In genomic region chr6:91145056-91145455, GRCm38 (mm10) we compare ENCODE assay signal across 15 mouse cellular contexts. TPM values are rescaled to one million over a fixed set of nuclear protein-coding genes. Genes with fewer than 3 reads are reported as not detected.
A peak's percentile ranks its signal among the peaks of the same experiment; 100 is the strongest.
DNase-seq lines count a peak whose midpoint lies in the region; ATAC-seq and TF ChIP-seq lines count a peak whose summit lies in the region.
"Had no signal": no experiment of that assay in that cellular context is flagged by ENCODE, and none has a peak within 500 bp of the region (broad histone marks: within the 10 kb centered on the region; RNA-seq: fewer than 3 reads in every experiment).

No protein-coding gene starts in this region.

- H3K4me3 ChIP-seq in forebrain, embryonic 15.5 days, result no peak overlapping the region
- H3K4me3 ChIP-seq in forebrain, postnatal 0 days (ENCODE audit: low read depth, low read length), result no peak overlapping the region
- H3K4me3 ChIP-seq in liver, adult 2 months (ENCODE audit: insufficient read depth, low read depth, low read length), result no peak overlapping the region
- no peak overlapping the region for H3K4me3 ChIP-seq in hindbrain, embryonic 14.5 days (replicated peaks; ENCODE audit: low read length)
- no peak overlapping the region for H3K4me3 ChIP-seq in midbrain, embryonic 16.5 days (ENCODE audit: low read depth, low read length)
- H3K4me3 ChIP-seq: embryonic facial prominence, embryonic 10.5 days; gastrocnemius, adult 2 months; left cerebral cortex, adult 2 months; limb, embryonic 13.5 days had no signal

- intact Hi-C loops in left cerebral cortex, postnatal 10 days (cut with DNase I), result loop anchor here (10.0 kb wide), 1 partner anchor 410 kb away; no protein-coding TSS in a partner anchor

- no peak overlapping the region for H3K9ac ChIP-seq in forebrain, embryonic 15.5 days (replicated peaks)
- no peak overlapping the region for H3K9ac ChIP-seq in forebrain, postnatal 0 days
- H3K9ac ChIP-seq in liver, adult 2 months (ENCODE audit: low read depth, low read length), result no peak overlapping the region
- H3K9ac ChIP-seq in hindbrain, embryonic 14.5 days, result no peak overlapping the region
- H3K9ac ChIP-seq in midbrain, embryonic 16.5 days (ENCODE audit: low read depth, low read length), result no peak overlapping the region
- H3K9ac ChIP-seq: limb, embryonic 13.5 days had no signal

- no peak; the same call in 1 of the 2 replicates for TF ChIP-seq CTCF in forebrain, postnatal 0 days (IDR thresholded peaks at IDR 0.05; ENCODE audit: low read depth)
- no peak for TF ChIP-seq CTCF in liver, adult 2 months (IDR thresholded peaks at IDR 0.05; ENCODE audit: low read depth, low read length)

- no peak overlapping the region for H3K4me2 ChIP-seq in forebrain, embryonic 15.5 days (replicated peaks)
- no peak overlapping the region for H3K4me2 ChIP-seq in forebrain, postnatal 0 days (ENCODE audit: low read depth)
- H3K4me2 ChIP-seq in hindbrain, embryonic 14.5 days (replicated peaks), result no peak overlapping the region
- no peak overlapping the region for H3K4me2 ChIP-seq in midbrain, embryonic 16.5 days (ENCODE audit: low read length)
- H3K4me2 ChIP-seq: limb, embryonic 13.5 days had no signal

- H3K9me3 ChIP-seq in forebrain, embryonic 15.5 days, result no peaks in the 10 kb centered on the region
- no peaks in the 10 kb centered on the region for H3K9me3 ChIP-seq in forebrain, postnatal 0 days (ENCODE audit: low read length)
- no peaks in the 10 kb centered on the region for H3K9me3 ChIP-seq in hindbrain, embryonic 14.5 days (ENCODE audit: control insufficient read depth, low read length)
- H3K9me3 ChIP-seq in midbrain, embryonic 16.5 days (replicated peaks; ENCODE audit: control insufficient read depth, low read length, poor library complexity, severe bottlenecking), result no peaks in the 10 kb centered on the region
- H3K9me3 ChIP-seq: embryonic facial prominence, embryonic 10.5 days; limb, embryonic 13.5 days had no signal

- no peak for ATAC-seq in forebrain, embryonic 15.5 days (replicated peaks)
- no peak for ATAC-seq in forebrain, postnatal 0 days
- ATAC-seq in hindbrain, embryonic 14.5 days (ENCODE audit: low FRiP score), result no peak
- no peak for ATAC-seq in midbrain, embryonic 16.5 days

- peak overlapping the region; percentile 87; the same call in 1 of the 2 replicates for H3K27ac ChIP-seq in forebrain, embryonic 15.5 days (replicated peaks)
- no peak overlapping the region for H3K27ac ChIP-seq in forebrain, postnatal 0 days (ENCODE audit: low read depth, low read length)
- H3K27ac ChIP-seq in liver, adult 2 months (replicated peaks; ENCODE audit: insufficient read depth, low read depth, low read length), result peak overlapping the region; percentile 74
- peak overlapping the region; percentile 94; the same call in 1 of the 2 replicates for H3K27ac ChIP-seq in hindbrain, embryonic 14.5 days
- peak overlapping the region; percentile 88 for H3K27ac ChIP-seq in midbrain, embryonic 16.5 days (ENCODE audit: low read length)
- H3K27ac ChIP-seq: embryonic facial prominence, embryonic 10.5 days; gastrocnemius, adult 2 months; left cerebral cortex, adult 2 months; limb, embryonic 13.5 days had no signal

- H3K36me3 ChIP-seq in forebrain, embryonic 15.5 days, result no peaks in the 10 kb centered on the region
- H3K36me3 ChIP-seq in forebrain, postnatal 0 days (ENCODE audit: insufficient read depth), result no peaks in the 10 kb centered on the region
- no peaks in the 10 kb centered on the region for H3K36me3 ChIP-seq in liver, adult 2 months (ENCODE audit: control insufficient read depth, insufficient read depth, low read length)
- H3K36me3 ChIP-seq in hindbrain, embryonic 14.5 days (replicated peaks; ENCODE audit: control insufficient read depth, insufficient read depth), result no peaks in the 10 kb centered on the region
- H3K36me3 ChIP-seq in midbrain, embryonic 16.5 days (ENCODE audit: control insufficient read depth, insufficient read depth, low read length), result no peaks in the 10 kb centered on the region
- H3K36me3 ChIP-seq: embryonic facial prominence, embryonic 10.5 days; limb, embryonic 13.5 days had no signal

- peaks cover 20% of the 10 kb centered on the region for H3K4me1 ChIP-seq in forebrain, embryonic 15.5 days
- H3K4me1 ChIP-seq in forebrain, postnatal 0 days (ENCODE audit: insufficient read depth), result peaks cover 7% of the 10 kb centered on the region
- H3K4me1 ChIP-seq in liver, adult 2 months (ENCODE audit: control insufficient read depth, insufficient read depth, low read length), result peaks cover 8% of the 10 kb centered on the region
- peaks cover 27% of the 10 kb centered on the region for H3K4me1 ChIP-seq in hindbrain, embryonic 14.5 days (replicated peaks; ENCODE audit: control insufficient read depth, insufficient read depth, low read length)
- H3K4me1 ChIP-seq in midbrain, embryonic 16.5 days (ENCODE audit: control insufficient read depth, insufficient read depth, low read length), result peaks cover 19% of the 10 kb centered on the region

- H3K27me3 ChIP-seq in forebrain, embryonic 15.5 days, result no peaks in the 10 kb centered on the region
- no peaks in the 10 kb centered on the region for H3K27me3 ChIP-seq in forebrain, postnatal 0 days (ENCODE audit: insufficient read depth, low read length)
- no peaks in the 10 kb centered on the region for H3K27me3 ChIP-seq in liver, adult 2 months (ENCODE audit: control insufficient read depth, insufficient read depth, low read length)
- H3K27me3 ChIP-seq in hindbrain, embryonic 14.5 days (ENCODE audit: control insufficient read depth, insufficient read depth, low read length), result no peaks in the 10 kb centered on the region
- no peaks in the 10 kb centered on the region for H3K27me3 ChIP-seq in midbrain, embryonic 16.5 days (ENCODE audit: control insufficient read depth, insufficient read depth, low read depth, low read length)
- H3K27me3 ChIP-seq: limb, embryonic 13.5 days had no signal

- 64% methylated on average over 3 of the region's 3 CpGs for WGBS in forebrain, embryonic 15.5 days
- 64% methylated on average over 3 of the region's 3 CpGs for WGBS in forebrain, postnatal 0 days
- 16% methylated on average over 3 of the region's 3 CpGs for WGBS in liver, adult 2 months
- 72% methylated on average over 3 of the region's 3 CpGs for WGBS in hindbrain, embryonic 14.5 days
- WGBS in midbrain, embryonic 16.5 days, result 47% methylated on average over 3 of the region's 3 CpGs

- no peaks in the 10 kb centered on the region for H3K79me2 ChIP-seq in liver, adult 2 months (ENCODE audit: control insufficient read depth, insufficient read depth, low read length)

- DNase-seq in forebrain, postnatal 0 days, result no peak
- DNase-seq in liver, adult 2 months (ENCODE audit: extremely low read depth, low read depth, low spot score), result peak; percentile 97
- no peak for DNase-seq in liver
- no peak for DNase-seq in hindbrain, embryonic 14.5 days (ENCODE audit: low spot score)
- DNase-seq in heart, postnatal 4 days, result no peak
- DNase-seq in left cerebral cortex, postnatal 10 days (ENCODE audit: extremely low spot score in 1 of 2, low spot score in 2 of 2), result no peak
- DNase-seq: cerebellum, postnatal 14 days; gastrocnemius, adult 2 months; heart, postnatal 10 days; lung, postnatal 36 days had no signal

- TF ChIP-seq POLR2A in liver, adult 2 months (IDR thresholded peaks at IDR 0.05; ENCODE audit: extremely low read depth, insufficient read depth, low read length), result no peak

RNA-seq across cellular contexts. Expression of gene Hdac11, which starts 11.4 kb away (rescaled TPM):
- 21.1 and 24.1 TPM in 2 replicates for polyA plus RNA-seq in forebrain, embryonic 15.5 days (2015; fragmentation: Nextera tagmentation; extraction: Ambion mirVana)
- 70.3 and 81.0 TPM in 2 replicates for total RNA-seq in forebrain, postnatal 0 days (2014; rRNA removed)
- 27.4 and 34.5 TPM in 2 replicates for polyA plus RNA-seq in forebrain, postnatal 0 days (2015; fragmentation: Nextera tagmentation; extraction: Ambion mirVana)
- 37.2 and 42.9 TPM in 2 replicates for total RNA-seq in liver, adult 2 months (2014; rRNA removed)
- 58.4 and 60.5 TPM in 2 replicates for polyA plus RNA-seq in liver, adult 2 months (2012; rRNA removed)
- polyA plus RNA-seq in hindbrain, embryonic 14.5 days (2014; fragmentation: Nextera tagmentation; extraction: Ambion mirVana), result 42.7 and 50.1 TPM in 2 replicates
- 48.0 and 56.3 TPM in 2 replicates for polyA plus RNA-seq in midbrain, embryonic 16.5 days (2015; fragmentation: Nextera tagmentation; extraction: Ambion mirVana)
- 10 to 100 TPM; 11.4 to 12.5 TPM for total RNA-seq in heart, postnatal 4 days (2021)
- total RNA-seq in left cerebral cortex, postnatal 10 days (2021), result 100 to 1,000 TPM; 111 to 117 TPM

RNA-seq across cellular contexts. Expression of gene Nup210, which starts 28.4 kb away (rescaled TPM):
- 18.0 and 18.3 TPM in 2 replicates for polyA plus RNA-seq in forebrain, embryonic 15.5 days (2015; fragmentation: Nextera tagmentation; extraction: Ambion mirVana)
- total RNA-seq in forebrain, postnatal 0 days (2014; rRNA removed), result 36.6 and 52.6 TPM in 2 replicates
- polyA plus RNA-seq in forebrain, postnatal 0 days (2015; fragmentation: Nextera tagmentation; extraction: Ambion mirVana), result 9.1 and 12.5 TPM in 2 replicates
- total RNA-seq in liver, adult 2 months (2014; rRNA removed), result 12.2 and 14.9 TPM in 2 replicates
- polyA plus RNA-seq in liver, adult 2 months (2012; rRNA removed), result 13.8 and 18.3 TPM in 2 replicates
- polyA plus RNA-seq in hindbrain, embryonic 14.5 days (2014; fragmentation: Nextera tagmentation; extraction: Ambion mirVana), result 23.3 TPM in 2 replicates
- 20.5 and 20.7 TPM in 2 replicates for polyA plus RNA-seq in midbrain, embryonic 16.5 days (2015; fragmentation: Nextera tagmentation; extraction: Ambion mirVana)
- total RNA-seq in heart, postnatal 4 days (2021), result 10 to 100 TPM; 13.1 to 15.4 TPM
- 10 to 100 TPM; 35.6 to 36.7 TPM for total RNA-seq in left cerebral cortex, postnatal 10 days (2021)
